Mouse (Mus musculus): Measurements from ENCODE around the gene Nfasc.

DNA sequence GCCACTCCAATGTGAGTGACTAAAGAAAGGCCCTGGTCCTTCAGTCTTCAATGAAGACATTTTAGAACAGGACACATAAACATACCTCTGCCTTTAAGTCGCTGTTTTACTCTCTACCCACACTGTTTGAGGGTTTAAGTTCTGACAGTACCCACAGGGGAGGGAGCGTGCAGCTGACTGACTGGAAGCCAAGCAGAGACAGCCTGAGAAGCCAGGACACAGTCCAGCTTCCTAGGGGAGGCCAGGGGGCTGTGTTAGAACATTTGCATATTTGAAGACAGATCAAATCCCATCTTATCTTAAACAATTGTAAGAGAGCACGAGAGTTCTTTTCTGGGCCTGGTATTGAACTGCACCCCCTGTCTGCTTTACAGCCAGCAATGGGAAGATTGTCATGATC lies 113.0 kb downstream of the Nfasc start:
- no peak for TF ChIP-seq CTCF (IDR thresholded peaks at IDR 0.05; ENCODE audit: extremely low read depth, insufficient read depth, insufficient read length, insufficient replicate concordance)
- no peak for TF ChIP-seq POLR2A (IDR thresholded peaks at IDR 0.05; ENCODE audit: low read depth, low read length)
